14 mouse cellular contexts compared by ENCODE assay signal in the genomic region with DNA sequence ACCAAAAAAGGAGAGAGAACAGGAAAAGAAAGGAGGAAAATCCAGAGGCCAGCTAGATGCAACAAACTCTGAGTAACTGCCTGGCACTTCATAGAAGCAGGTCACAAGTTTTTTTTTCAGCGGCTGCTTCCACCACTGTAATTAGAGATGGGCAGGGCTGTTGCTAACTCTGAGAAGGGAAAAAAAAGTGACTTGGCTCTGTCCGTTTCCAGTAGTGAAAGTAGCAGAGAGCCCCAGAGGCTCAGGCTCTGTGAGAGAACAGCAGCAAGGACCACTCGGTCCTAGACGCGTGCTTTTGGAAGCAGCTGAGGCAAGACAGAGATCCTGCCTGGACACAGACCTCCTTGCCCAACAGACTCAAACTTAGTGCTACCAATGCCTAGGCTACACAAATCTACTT. TPM values are rescaled to one million over a fixed set of nuclear protein-coding genes. Genes with fewer than 3 reads are reported as not detected.
DNase-seq lines count a peak whose midpoint lies in the region; ATAC-seq and TF ChIP-seq lines count a peak whose summit lies in the region.
"Had no signal": no experiment of that assay in that cellular context is flagged by ENCODE, and none has a peak within 500 bp of the region (broad histone marks: within the 10 kb centered on the region; RNA-seq: fewer than 3 reads in every experiment).

No protein-coding gene starts in this region.

- TF ChIP-seq CTCF in heart, adult 2 months (IDR thresholded peaks at IDR 0.05): no peak

- WGBS in heart, adult 2 months: 27% methylated on average over 5 of the region's 5 CpGs
- WGBS in heart, embryonic 14.5 days: 13% methylated on average over 5 of the region's 5 CpGs
- WGBS in midbrain, embryonic 15.5 days: 61% methylated on average over 5 of the region's 5 CpGs

- H3K36me3 ChIP-seq in heart, adult 2 months (ENCODE audit: control insufficient read depth, insufficient read depth, low read length): peaks cover 5% of the 10 kb centered on the region; the same call in 1 of the 2 replicates
- peaks cover 97% of the 10 kb centered on the region for H3K36me3 ChIP-seq in megakaryocyte, embryonic 14.5 days (replicated peaks; ENCODE audit: low read length)
- peaks cover 26% of the 10 kb centered on the region for H3K36me3 ChIP-seq in heart, embryonic 14.5 days (ENCODE audit: control insufficient read depth, insufficient read depth, low read length)
- H3K36me3 ChIP-seq in midbrain, embryonic 15.5 days (replicated peaks): no peaks in the 10 kb centered on the region
- H3K36me3 ChIP-seq: neural tube, embryonic 12.5 days; stomach, embryonic 15.5 days had no signal

- no peak overlapping the region; the same call in 1 of the 2 replicates for H3K9ac ChIP-seq in heart, adult 2 months (ENCODE audit: low read depth, low read length)
- H3K9ac ChIP-seq in heart, embryonic 14.5 days (ENCODE audit: low read length): peak overlapping the region; percentile 38; the same call in 1 of the 2 replicates
- H3K9ac ChIP-seq in midbrain, embryonic 15.5 days: no peak overlapping the region
- H3K9ac ChIP-seq: forebrain, embryonic 15.5 days; neural tube, embryonic 12.5 days; stomach, embryonic 15.5 days had no signal

- intact Hi-C loops in heart, adult 2 months (cut with DNase I): no loop called here

- no peak for TF ChIP-seq POLR2A in heart, adult 2 months (IDR thresholded peaks at IDR 0.05; ENCODE audit: insufficient read depth, low read depth, low read length)

- no peaks in the 10 kb centered on the region for H3K27me3 ChIP-seq in heart, adult 2 months (ENCODE audit: control insufficient read depth, insufficient read depth, low read length)
- no peaks in the 10 kb centered on the region for H3K27me3 ChIP-seq in megakaryocyte, embryonic 14.5 days (replicated peaks)
- H3K27me3 ChIP-seq in heart, embryonic 14.5 days (ENCODE audit: control insufficient read depth, insufficient read depth, low read length): no peaks in the 10 kb centered on the region
- no peaks in the 10 kb centered on the region for H3K27me3 ChIP-seq in midbrain, embryonic 15.5 days (replicated peaks)
- H3K27me3 ChIP-seq: forebrain, embryonic 15.5 days; neural tube, embryonic 12.5 days; stomach, embryonic 15.5 days had no signal

- peaks cover 1% of the 10 kb centered on the region for H3K4me1 ChIP-seq in heart, adult 2 months (ENCODE audit: control insufficient read depth, insufficient read depth, low read length)
- peaks cover 90% of the 10 kb centered on the region for H3K4me1 ChIP-seq in megakaryocyte, embryonic 14.5 days
- peaks cover 9 to 44% of the 10 kb centered on the region in 2 experiments for H3K4me1 ChIP-seq in heart, embryonic 14.5 days (ENCODE audit: control insufficient read depth in 2 of 2, insufficient read depth in 2 of 2, low read length in 2 of 2)
- H3K4me1 ChIP-seq in midbrain, embryonic 15.5 days: peaks cover 7% of the 10 kb centered on the region; the same call in 1 of the 2 replicates

- no peak overlapping the region for H3K27ac ChIP-seq in heart, adult 2 months
- peak overlapping the region; percentile 55 to 66; a peak in 2 of 4 replicates for H3K27ac ChIP-seq in heart, embryonic 14.5 days (replicated peaks in 1 of 2; ENCODE audit: control insufficient read depth in 1 of 2, insufficient read depth in 1 of 2, low read depth in 2 of 2, low read length in 2 of 2)
- no peak overlapping the region for H3K27ac ChIP-seq in midbrain, embryonic 15.5 days
- H3K27ac ChIP-seq: forebrain, embryonic 15.5 days; layer of hippocampus, adult 2 months; neural tube, embryonic 12.5 days; stomach, embryonic 15.5 days had no signal

- TF ChIP-seq EP300 in heart, adult 2 months (IDR thresholded peaks at IDR 0.05; ENCODE audit: insufficient read depth, low read depth, low read length): no peak

- no peak overlapping the region for H3K4me3 ChIP-seq in heart, adult 2 months
- H3K4me3 ChIP-seq in megakaryocyte, embryonic 14.5 days (replicated peaks): peak overlapping the region; percentile 79
- no peak overlapping the region for H3K4me3 ChIP-seq in heart, embryonic 14.5 days (ENCODE audit: control insufficient read depth in 1 of 2, insufficient read depth in 1 of 2, low read depth in 1 of 2, low read length in 2 of 2)
- no peak overlapping the region for H3K4me3 ChIP-seq in midbrain, embryonic 15.5 days
- H3K4me3 ChIP-seq: forebrain, embryonic 15.5 days; layer of hippocampus, adult 2 months; neural tube, embryonic 12.5 days; stomach, embryonic 15.5 days had no signal

- no peaks in the 10 kb centered on the region for H3K79me2 ChIP-seq in heart, adult 2 months (replicated peaks; ENCODE audit: control insufficient read depth, insufficient read depth, low read length)

- H3K4me2 ChIP-seq in heart, embryonic 14.5 days (ENCODE audit: low read length): peak overlapping the region; percentile 37
- H3K4me2 ChIP-seq in midbrain, embryonic 15.5 days: no peak overlapping the region
- H3K4me2 ChIP-seq: forebrain, embryonic 15.5 days; neural tube, embryonic 12.5 days; stomach, embryonic 15.5 days had no signal

- no peak for ATAC-seq in megakaryocyte, adult 5-6 weeks (ENCODE audit: poor library complexity, severe bottlenecking)
- ATAC-seq in heart, embryonic 14.5 days (ENCODE audit: insufficient number of reproducible peaks, insufficient read depth, low FRiP score, low read depth): no peak
- ATAC-seq in midbrain, embryonic 15.5 days (replicated peaks): no peak
- ATAC-seq: activated CD4-positive, CD25-positive, alpha-beta regulatory T cell, adult 4 months; forebrain, embryonic 15.5 days had no signal

- no peaks in the 10 kb centered on the region for H3K9me3 ChIP-seq in megakaryocyte, embryonic 14.5 days
- no peaks in the 10 kb centered on the region for H3K9me3 ChIP-seq in heart, embryonic 14.5 days (ENCODE audit: control insufficient read depth, low read length)
- H3K9me3 ChIP-seq in midbrain, embryonic 15.5 days: no peaks in the 10 kb centered on the region
- H3K9me3 ChIP-seq: forebrain, embryonic 15.5 days; neural tube, embryonic 12.5 days; stomach, embryonic 15.5 days had no signal

- DNase-seq in heart, adult 8-10 months (ENCODE audit: low spot score): peak; percentile 34
- no peak for DNase-seq in heart, adult 2 months
- DNase-seq in cerebellum, adult 11-12 months: no peak
- DNase-seq in adrenal gland, adult 18-20 months (ENCODE audit: low spot score in 2 of 2): no peak
- DNase-seq: left cerebral cortex, postnatal 4 days had no signal

RNA-seq across cellular contexts. Expression of gene Apoh, which starts 6.7 kb away (rescaled TPM):
- total RNA-seq in heart, adult 8-10 months (2022): not detected
- total RNA-seq in heart, adult 2 months (2021): not detected
- polyA plus RNA-seq in heart, adult 2 months (2012; rRNA removed): 0.35 and 1.7 TPM in 2 replicates
- polyA plus RNA-seq in megakaryocyte, embryonic 14.5 days (2012; ENCODE audit: insufficient read depth, low replicate concordance): not detected in 2 replicates
- not detected in 2 replicates for total RNA-seq in megakaryocyte, adult 5-6 weeks (2015)
- total RNA-seq in megakaryocyte, adult 5-6 weeks (2017): not detected in 2 replicates
- 0.22 TPM in 1 of 2 replicates, not detected in the other for polyA plus RNA-seq in heart, embryonic 14.5 days (2014; fragmentation: Nextera tagmentation; extraction: Ambion mirVana)
- total RNA-seq in adrenal gland, adult 18-20 months (2021): under 1 TPM in 1 of 2 experiments, not detected in 1; 0.27 TPM
- polyA plus RNA-seq in midbrain, embryonic 15.5 days (2015; fragmentation: Nextera tagmentation; extraction: Ambion mirVana): 0.28 and 2.5 TPM in 2 replicates
- total RNA-seq: left cerebral cortex, postnatal 4 days had no signal
- polyA plus RNA-seq: activated CD4-positive, CD25-positive, alpha-beta regulatory T cell, adult 4 months; forebrain, embryonic 15.5 days; neural tube, embryonic 12.5 days had no signal

RNA-seq across cellular contexts. Expression of gene Prkca, which starts 7.3 kb away (rescaled TPM):
- 10 to 100 TPM; 28.2 to 38.1 (median 33.4) TPM for total RNA-seq in heart, adult 8-10 months (2022)
- total RNA-seq in heart, adult 2 months (2021): 10 to 100 TPM; 32.2 to 33.4 TPM
- 11.6 and 14.3 TPM in 2 replicates for polyA plus RNA-seq in heart, adult 2 months (2012; rRNA removed)
- 35.7 and 36.2 TPM in 2 replicates for polyA plus RNA-seq in megakaryocyte, embryonic 14.5 days (2012; ENCODE audit: insufficient read depth, low replicate concordance)
- 6.4 and 6.9 TPM in 2 replicates for total RNA-seq in megakaryocyte, adult 5-6 weeks (2015)
- total RNA-seq in megakaryocyte, adult 5-6 weeks (2017): 1.6 and 4.3 TPM in 2 replicates
- 20.6 and 21.4 TPM in 2 replicates for polyA plus RNA-seq in heart, embryonic 14.5 days (2014; fragmentation: Nextera tagmentation; extraction: Ambion mirVana)
- total RNA-seq in adrenal gland, adult 18-20 months (2021): 10 to 100 TPM in 1 of 2 experiments, 1 to 10 TPM in 1; 7.3 to 12.0 TPM
- 7.0 and 7.2 TPM in 2 replicates for polyA plus RNA-seq in midbrain, embryonic 15.5 days (2015; fragmentation: Nextera tagmentation; extraction: Ambion mirVana)

Comparison
In these comparisons a context has a peak if more than half of its experiments do, and no peak if none do; other contexts are left out.
1. H3K27ac ChIP-seq: peak in heart, embryonic 14.5 days (2 of 2); none in heart, adult 2 months (single experiment) and midbrain, embryonic 15.5 days (single experiment).